Mouse (Mus musculus) limb, embryonic 14.5 days (tissue): ENCODE data around the gene Tmem45a2. TPM values are rescaled to one million over a fixed set of nuclear protein-coding genes. Genes with fewer than 3 reads are reported as not detected.

ENCODE experiments used
- ATAC-seq: fragments of 200-750 bp; cut with Nextera tagmentation; 2 replicates; pipeline ENCODE4 v1.8.0; 2017; ENCODE audit warnings: low read depth, moderate number of reproducible peaks, moderate TSS enrichment; ENCODE audit not compliant: low FRiP score
- DNase-seq: peaks from one replicate; pipeline ENCODE4 v3.0.0-alpha.2; 2015; ENCODE audit warnings: low spot score
- H3K27ac ChIP-seq: fragments of 300-500 bp; sonication (generic); replicated peaks from 2 replicates; pipeline ENCODE4 v1.5.1; 2014; ENCODE audit warnings: low read depth, mild to moderate bottlenecking, low read length, moderate library complexity, mixed read lengths
- H3K27me3 ChIP-seq: fragments of 300-500 bp; sonication (generic); 2 replicates; pipeline ENCODE4 v1.6.1; 2014; ENCODE audit warnings: low read length, mixed read lengths; ENCODE audit not compliant: control insufficient read depth, insufficient read depth
- H3K36me3 ChIP-seq: fragments of 300-500 bp; sonication (generic); 2 replicates; pipeline ENCODE4 v1.6.1; 2014; ENCODE audit warnings: mild to moderate bottlenecking, low read length, moderate library complexity, mixed read lengths; ENCODE audit not compliant: control insufficient read depth, insufficient read depth
- H3K4me1 ChIP-seq: fragments of 300-500 bp; sonication (generic); 2 replicates; pipeline ENCODE4 v1.6.1; 2014; ENCODE audit warnings: antibody characterized with exemption, low read length, mixed read lengths; ENCODE audit not compliant: control insufficient read depth, insufficient read depth
- H3K4me2 ChIP-seq: fragments of 300-500 bp; sonication (generic); replicated peaks from 2 replicates; pipeline ENCODE4 v1.6.1; 2014; ENCODE audit warnings: low read depth, mild to moderate bottlenecking, low read length, moderate library complexity; ENCODE audit not compliant: severe bottlenecking
- H3K4me3 ChIP-seq: fragments of 300-500 bp; sonication (generic); replicated peaks from 2 replicates; pipeline ENCODE4 v1.5.1; 2014; ENCODE audit warnings: low read length
- H3K9ac ChIP-seq: fragments of 300-500 bp; sonication (generic); 2 replicates; pipeline ENCODE4 v1.6.1; 2014; ENCODE audit warnings: mild to moderate bottlenecking, low read depth, low read length, moderate library complexity; ENCODE audit not compliant: severe bottlenecking
- H3K9me3 ChIP-seq: fragments of 300-500 bp; sonication (generic); 2 replicates; pipeline ENCODE4 v1.6.1; 2016; ENCODE audit warnings: low read length; ENCODE audit not compliant: control insufficient read depth
- POLR2A ChIP-seq: fragments of 200-500 bp; IDR thresholded peaks from 2 replicates; pipeline ENCODE4 v1.8.0; 2012; ENCODE audit warnings: inconsistent platforms, mild to moderate bottlenecking, moderate library complexity, borderline replicate concordance; ENCODE audit not compliant: insufficient read depth, insufficient read length; ENCODE audit errors: extremely low read depth
- WGBS: fragments of 180-500 bp; shearing (Covaris S2); extraction: QIAGEN DNeasy Blood & Tissue Kit; methylation state at CpG from one replicate; pipeline ENCODE4 v1.1.7; 2014; 5-methylcytosine and 5-hydroxymethylcytosine counted together
- polyA plus RNA-seq, 2 experiments: library from polyadenylated mRNA; depleted of rRNA in 1 of 2; stranded (reverse) in 1 of 2; unstranded in 1 of 2; fragments of >200 nt; fragmentation: Nextera tagmentation in 1 of 2; extraction: Ambion mirVana in 1 of 2; gene quantifications; 2 replicates each; pipeline versions ENCODE4 v1.2.1 to v1.2.3; 2012 to 2014

Gene Tmem45a2
- polyA plus RNA-seq, 2 experiments: not detected

GRCm38 (mm10) chr16:57075986-57076385 is 4.8 kb upstream of the Tmem45a2 start:
- Histone ChIP-seq H3K36me3 (no peaks in the 10 kb centered on the region), H3K4me3 (no peak overlapping the region), H3K4me1 (no peaks in the 10 kb centered on the region), H3K4me2 (no peak overlapping the region), H3K27me3 (no peaks in the 10 kb centered on the region), H3K27ac (no peak overlapping the region), H3K9ac (no peak overlapping the region), H3K9me3 (no peaks in the 10 kb centered on the region)
- 75% methylated on average over 7 of the region's 7 CpGs for WGBS
- DNase-seq (no peak), ATAC-seq (no peak)
- no peak for TF ChIP-seq POLR2A

GRCm38 (mm10) chr16:57062045-57062444 is 9.1 kb downstream of the Tmem45a2 start:
- TF ChIP-seq POLR2A: no peak
- no peaks in the 10 kb centered on the region for H3K36me3 ChIP-seq
- H3K4me1 ChIP-seq: no peaks in the 10 kb centered on the region
- H3K4me3 ChIP-seq: no peak overlapping the region
- ATAC-seq: no peak
- H3K4me2 ChIP-seq: no peak overlapping the region
- H3K9me3 ChIP-seq: no peaks in the 10 kb centered on the region
- H3K27me3 ChIP-seq: no peaks in the 10 kb centered on the region
- H3K9ac ChIP-seq: no peak overlapping the region
- DNase-seq: no peak
- H3K27ac ChIP-seq: no peak overlapping the region
- 79% methylated on average over 3 of the region's 3 CpGs for WGBS

GRCm38 (mm10) chr16:57056995-57057394 is 14.2 kb downstream of the Tmem45a2 start:
- H3K27me3 ChIP-seq: no peaks in the 10 kb centered on the region
- DNase-seq (no peak), ATAC-seq (no peak)
- no peak overlapping the region for H3K9ac ChIP-seq
- H3K9me3 ChIP-seq: no peaks in the 10 kb centered on the region
- H3K4me3 ChIP-seq: no peak overlapping the region
- H3K4me1 ChIP-seq: no peaks in the 10 kb centered on the region
- 89% methylated on average over 4 of the region's 4 CpGs for WGBS
- no peak overlapping the region for H3K4me2 ChIP-seq
- TF ChIP-seq POLR2A: no peak
- H3K36me3 ChIP-seq: no peaks in the 10 kb centered on the region
- H3K27ac ChIP-seq: no peak overlapping the region

GRCm38 (mm10) chr16:57049974-57050373 is 21.2 kb downstream of the Tmem45a2 start:
- Histone ChIP-seq H3K4me1 (no peaks in the 10 kb centered on the region), H3K4me2 (no peak overlapping the region), H3K9ac (no peak overlapping the region), H3K4me3 (no peak overlapping the region), H3K36me3 (no peaks in the 10 kb centered on the region), H3K9me3 (no peaks in the 10 kb centered on the region), H3K27ac (no peak overlapping the region), H3K27me3 (no peaks in the 10 kb centered on the region)
- TF ChIP-seq POLR2A: no peak
- DNase-seq (no peak), ATAC-seq (no peak)
- 90% methylated on average over 3 of the region's 3 CpGs for WGBS

- no peak for TF ChIP-seq POLR2A
- Histone ChIP-seq H3K27ac (no peak overlapping the region), H3K4me3 (no peak overlapping the region), H3K4me2 (no peak overlapping the region), H3K4me1 (no peaks in the 10 kb centered on the region), H3K9me3 (no peaks in the 10 kb centered on the region), H3K36me3 (no peaks in the 10 kb centered on the region), H3K9ac (no peak overlapping the region), H3K27me3 (no peaks in the 10 kb centered on the region)
- no peak for DNase-seq
- ATAC-seq: no peak
- WGBS: 72% methylated on average over 5 of the region's 5 CpGs
Measured at GRCm38 (mm10) chr16:57038600-57038999, 32.6 kb downstream of the Tmem45a2 start.
